Mouse (Mus musculus) forebrain, embryonic 16.5 days (tissue): ENCODE results near the gene Mybpc1. TPM values are rescaled to one million over a fixed set of nuclear protein-coding genes. Genes with fewer than 3 reads are reported as not detected.

ENCODE experiments used
- ATAC-seq: fragments of 200-750 bp; cut with Nextera tagmentation; 2 replicates; pipeline ENCODE4 v1.8.0; 2017; ENCODE audit warnings: mild to moderate bottlenecking, moderate library complexity
- H3K27ac ChIP-seq: fragments of 300-500 bp; sonication (generic); 2 replicates; pipeline ENCODE4 v1.5.1; 2014; ENCODE audit warnings: low read length, control low read depth
- H3K27me3 ChIP-seq: fragments of 300-500 bp; sonication (generic); replicated peaks from 2 replicates; pipeline ENCODE4 v1.6.1; 2014; ENCODE audit warnings: low read length; ENCODE audit not compliant: control insufficient read depth, insufficient read depth
- H3K36me3 ChIP-seq: fragments of 300-500 bp; sonication (generic); 2 replicates; pipeline ENCODE4 v1.6.1; 2014; ENCODE audit not compliant: control insufficient read depth, insufficient read depth
- H3K4me1 ChIP-seq: fragments of 300-500 bp; sonication (generic); replicated peaks from 2 replicates; pipeline ENCODE4 v1.6.1; 2014; ENCODE audit warnings: low read length; ENCODE audit not compliant: control insufficient read depth, insufficient read depth
- H3K4me2 ChIP-seq: fragments of 300-500 bp; sonication (generic); 2 replicates; pipeline ENCODE4 v1.6.1; 2014; ENCODE audit warnings: mild to moderate bottlenecking, low read length, control low read depth
- H3K4me3 ChIP-seq: fragments of 300-500 bp; sonication (generic); replicated peaks from 2 replicates; pipeline ENCODE4 v1.5.1; 2014; ENCODE audit warnings: mild to moderate bottlenecking, low read length, control low read depth
- H3K9ac ChIP-seq: fragments of 300-500 bp; sonication (generic); replicated peaks from 2 replicates; pipeline ENCODE4 v1.6.1; 2014; ENCODE audit warnings: low read depth, low read length, control low read depth
- H3K9me3 ChIP-seq: fragments of 300-500 bp; sonication (generic); 2 replicates; pipeline ENCODE4 v1.6.1; 2016; ENCODE audit warnings: low read length; ENCODE audit not compliant: control insufficient read depth
- WGBS: fragments of 180-500 bp; shearing (Covaris S2); extraction: QIAGEN DNeasy Blood & Tissue Kit; methylation state at CpG from one replicate; pipeline ENCODE4 v1.1.7; 2014; 5-methylcytosine and 5-hydroxymethylcytosine counted together
- polyA plus RNA-seq: library from polyadenylated mRNA; unstranded; fragments of >200 nt; fragmentation: Nextera tagmentation; extraction: Ambion mirVana; gene quantifications from 2 replicates; pipeline ENCODE4 v1.2.1, GENCODE M21; 2015

Mybpc1 gene
- polyA plus RNA-seq, 1 experiment from 2014 or later: 1.8 TPM

- H3K4me1 ChIP-seq: no peaks in the 10 kb centered on the region
- WGBS: 57% methylated on average over 4 of the region's 4 CpGs
- H3K4me2 ChIP-seq: no peak overlapping the region
- no peak overlapping the region for H3K27ac ChIP-seq
- no peaks in the 10 kb centered on the region for H3K27me3 ChIP-seq
- no peak overlapping the region for H3K4me3 ChIP-seq
- no peak for ATAC-seq
- no peak overlapping the region for H3K9ac ChIP-seq
- H3K9me3 ChIP-seq: no peaks in the 10 kb centered on the region
- H3K36me3 ChIP-seq: no peaks in the 10 kb centered on the region
These were observed 26.3 kb downstream of the Mybpc1 start for GRCm38 (mm10) chr10:88578651-88579050.

DNA sequence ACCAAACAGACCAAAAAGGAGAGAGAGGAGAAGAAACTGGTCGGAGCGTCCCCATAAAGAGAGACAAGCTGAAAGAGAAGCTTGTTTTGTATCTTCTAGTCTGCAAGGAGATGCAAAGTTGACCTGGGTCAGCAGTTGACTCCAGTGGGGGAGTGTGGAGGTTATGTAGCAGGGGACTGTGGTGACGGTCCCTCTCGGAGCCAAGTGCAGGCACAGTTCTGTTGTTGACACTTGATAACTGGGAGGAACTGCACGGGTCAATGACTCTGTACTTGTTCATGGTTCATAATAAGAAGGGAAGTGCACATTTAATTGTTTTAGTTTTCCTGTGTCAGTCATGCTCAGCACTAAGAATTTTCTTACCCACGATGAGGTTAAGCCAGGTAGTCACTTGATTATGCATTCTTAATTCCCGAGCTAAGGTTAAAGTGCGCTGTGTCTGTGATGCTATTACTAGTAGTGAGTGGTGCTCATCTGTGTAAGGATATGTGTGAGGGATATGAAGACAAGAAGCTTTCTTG lies 30.8 kb downstream of the Mybpc1 start:
- H3K9me3 ChIP-seq: no peaks in the 10 kb centered on the region
- H3K4me3 ChIP-seq: no peak overlapping the region
- H3K4me2 ChIP-seq: no peak overlapping the region
- ATAC-seq: no peak
- no peaks in the 10 kb centered on the region for H3K4me1 ChIP-seq
- H3K9ac ChIP-seq: no peak overlapping the region
- no peak overlapping the region for H3K27ac ChIP-seq
- WGBS: 84% methylated on average over 8 of the region's 8 CpGs
- H3K36me3 ChIP-seq: no peaks in the 10 kb centered on the region
- H3K27me3 ChIP-seq: no peaks in the 10 kb centered on the region

DNA sequence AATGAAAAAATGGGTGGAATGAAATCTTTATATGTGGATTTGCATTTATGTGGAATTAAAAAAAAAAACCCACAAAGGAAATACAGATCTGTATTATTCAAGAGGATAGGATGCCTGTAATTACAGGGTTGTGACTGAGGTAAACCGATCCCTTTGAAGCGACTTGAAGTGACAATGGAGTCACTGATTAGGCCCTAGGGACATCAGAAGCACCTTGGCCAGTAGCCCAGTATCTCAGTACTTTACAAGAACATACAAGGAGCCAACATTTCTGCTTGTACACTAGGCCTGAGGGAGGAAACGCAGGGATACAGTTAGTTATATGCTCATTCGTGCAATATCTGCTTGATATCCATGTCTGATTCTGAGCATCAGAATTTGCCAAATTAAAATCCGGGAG lies 32.8 kb downstream of the Mybpc1 start:
- no peaks in the 10 kb centered on the region for H3K4me1 ChIP-seq
- no peaks in the 10 kb centered on the region for H3K36me3 ChIP-seq
- no peaks in the 10 kb centered on the region for H3K27me3 ChIP-seq
- ATAC-seq: no peak
- no peak overlapping the region for H3K4me2 ChIP-seq
- H3K9ac ChIP-seq: no peak overlapping the region
- no peak overlapping the region for H3K4me3 ChIP-seq
- no peaks in the 10 kb centered on the region for H3K9me3 ChIP-seq
- no peak overlapping the region for H3K27ac ChIP-seq
- WGBS: 68% methylated on average over 5 of the region's 5 CpGs

- Histone ChIP-seq H3K9ac (no peak overlapping the region), H3K36me3 (no peaks in the 10 kb centered on the region), H3K4me1 (no peaks in the 10 kb centered on the region), H3K4me3 (no peak overlapping the region), H3K27me3 (no peaks in the 10 kb centered on the region), H3K27ac (no peak overlapping the region), H3K4me2 (no peak overlapping the region), H3K9me3 (no peaks in the 10 kb centered on the region)
- ATAC-seq: no peak
- WGBS: 89% methylated on average over 6 of the region's 6 CpGs
These were observed 47.9 kb downstream of the Mybpc1 start for GRCm38 (mm10) chr10:88557046-88557445.

- Histone ChIP-seq H3K4me2 (no peak overlapping the region), H3K27ac (no peak overlapping the region), H3K4me3 (no peak overlapping the region), H3K4me1 (no peaks in the 10 kb centered on the region), H3K9ac (no peak overlapping the region), H3K36me3 (no peaks in the 10 kb centered on the region), H3K27me3 (no peaks in the 10 kb centered on the region), H3K9me3 (no peaks in the 10 kb centered on the region)
- ATAC-seq: no peak
- 95% methylated on average over 2 of the region's 2 CpGs for WGBS
These were observed 52.2 kb downstream of the Mybpc1 start for GRCm38 (mm10) chr10:88552738-88553137.

DNA sequence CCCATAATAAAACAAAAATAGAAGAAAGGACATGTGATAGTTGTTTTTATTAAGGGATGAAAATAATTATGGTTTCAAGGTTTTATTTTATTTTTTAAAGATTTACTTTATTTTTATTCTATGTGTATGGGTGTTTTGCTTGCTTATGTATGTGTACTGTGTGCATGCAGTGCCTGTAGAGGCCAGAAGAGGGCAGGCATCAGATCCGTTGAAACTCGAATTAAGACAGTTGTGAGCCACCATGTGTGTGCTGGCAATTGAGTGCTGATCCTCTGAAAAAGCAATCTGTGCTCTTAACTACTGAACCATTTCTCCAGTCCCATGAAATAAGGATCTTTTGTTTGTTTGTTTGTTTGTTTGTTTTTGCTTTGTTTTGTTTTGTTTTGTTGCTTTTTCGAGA lies 54.7 kb downstream of the Mybpc1 start:
- Histone ChIP-seq H3K27ac (no peak overlapping the region), H3K27me3 (no peaks in the 10 kb centered on the region), H3K4me1 (no peaks in the 10 kb centered on the region), H3K36me3 (no peaks in the 10 kb centered on the region), H3K4me2 (no peak overlapping the region), H3K9me3 (no peaks in the 10 kb centered on the region), H3K4me3 (no peak overlapping the region), H3K9ac (no peak overlapping the region)
- no peak for ATAC-seq
- 84% methylated on average over 3 of the region's 3 CpGs for WGBS

DNA sequence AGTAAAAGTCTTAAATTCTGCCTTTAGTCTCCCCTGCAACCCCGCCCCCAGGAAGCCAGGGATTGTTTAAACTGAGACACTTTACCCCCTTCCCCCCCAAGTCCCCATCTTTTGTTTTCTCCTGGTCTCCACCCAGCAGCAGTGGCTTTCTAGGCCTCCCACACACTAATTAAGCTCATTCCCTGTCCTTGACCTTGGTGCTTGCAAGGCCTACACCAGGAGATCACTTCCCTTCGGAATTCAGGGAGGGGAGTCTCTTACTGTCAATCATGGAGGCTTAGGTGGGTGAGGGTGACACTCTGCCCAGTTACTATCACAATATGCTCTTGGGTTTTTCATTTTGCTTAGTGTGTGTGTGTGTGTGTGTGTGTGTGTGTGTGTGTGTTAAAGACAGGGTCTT lies 57.3 kb downstream of the Mybpc1 start:
- no peaks in the 10 kb centered on the region for H3K36me3 ChIP-seq
- H3K27me3 ChIP-seq: no peaks in the 10 kb centered on the region
- 50% methylated on average over 2 of the region's 2 CpGs for WGBS
- ATAC-seq: no peak
- H3K4me2 ChIP-seq: no peak overlapping the region
- no peak overlapping the region for H3K27ac ChIP-seq
- H3K9me3 ChIP-seq: peaks cover 2% of the 10 kb centered on the region
- no peak overlapping the region for H3K9ac ChIP-seq
- no peak overlapping the region for H3K4me3 ChIP-seq
- H3K4me1 ChIP-seq: no peaks in the 10 kb centered on the region

- Histone ChIP-seq H3K27ac (no peak overlapping the region), H3K4me1 (no peaks in the 10 kb centered on the region), H3K4me3 (no peak overlapping the region), H3K36me3 (no peaks in the 10 kb centered on the region), H3K9ac (no peak overlapping the region), H3K27me3 (no peaks in the 10 kb centered on the region), H3K9me3 (no peaks in the 10 kb centered on the region), H3K4me2 (no peak overlapping the region)
- ATAC-seq: no peak
- 73% methylated on average over 5 of the region's 5 CpGs for WGBS
These were observed 74.3 kb downstream of the Mybpc1 start for GRCm38 (mm10) chr10:88530631-88531030.

- H3K27me3 ChIP-seq: no peaks in the 10 kb centered on the region
- no peak overlapping the region for H3K4me3 ChIP-seq
- WGBS: 82% methylated on average over 2 of the region's 2 CpGs
- H3K9me3 ChIP-seq: no peaks in the 10 kb centered on the region
- H3K4me2 ChIP-seq: no peak overlapping the region
- H3K9ac ChIP-seq: no peak overlapping the region
- no peaks in the 10 kb centered on the region for H3K36me3 ChIP-seq
- ATAC-seq: no peak
- H3K4me1 ChIP-seq: no peaks in the 10 kb centered on the region
- H3K27ac ChIP-seq: no peak overlapping the region
These were observed 80.9 kb downstream of the Mybpc1 start for GRCm38 (mm10) chr10:88524016-88524415.

DNA sequence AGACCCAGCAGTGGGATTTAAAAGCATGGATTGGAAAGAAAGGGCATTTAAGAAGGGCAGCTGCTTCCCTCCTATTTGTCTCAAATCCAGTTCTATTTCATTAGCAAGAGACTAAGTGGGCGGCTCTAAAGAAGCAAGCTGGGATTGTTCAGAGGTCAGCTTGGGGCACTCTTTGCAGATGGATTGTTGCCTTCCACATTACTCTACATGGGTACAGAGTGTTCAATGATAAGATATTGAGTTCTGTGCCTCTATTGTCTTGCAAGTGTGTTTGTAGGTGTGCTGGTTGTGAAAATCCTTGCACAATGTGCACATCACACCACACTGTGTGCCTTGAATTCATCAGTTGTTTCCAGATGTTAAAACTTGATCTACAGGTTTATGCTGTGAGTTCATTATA lies 81.7 kb downstream of the Mybpc1 start:
- no peaks in the 10 kb centered on the region for H3K4me1 ChIP-seq
- H3K4me3 ChIP-seq: no peak overlapping the region
- H3K9ac ChIP-seq: no peak overlapping the region
- H3K4me2 ChIP-seq: no peak overlapping the region
- WGBS: 79% methylated on average over 1 of the region's 1 CpGs
- no peak for ATAC-seq
- no peak overlapping the region for H3K27ac ChIP-seq
- no peaks in the 10 kb centered on the region for H3K36me3 ChIP-seq
- no peaks in the 10 kb centered on the region for H3K27me3 ChIP-seq
- H3K9me3 ChIP-seq: no peaks in the 10 kb centered on the region
